Mouse (Mus musculus) lung, postnatal 36 days (tissue): ENCODE results near the gene Peg10.

Experiments
- DNase-seq: peaks from one replicate; pipeline ENCODE4 v3.0.0; 2022; ENCODE audit warnings: mixed read lengths

Gene Peg10

GRCm38 (mm10) chr6:4746696-4747439 lies at the start of gene Peg10, which contains the start of gene Sgce:
TSS of gene Peg10 (plus strand) at chr6:4747306.
TSS of gene Sgce (minus strand) at chr6:4747207.
- DNase-seq = peak; percentile 73

GRCm38 (mm10) chr6:4701641-4702040 lies 45.5 kb upstream of the Peg10 start:
- no peak for DNase-seq

GRCm38 (mm10) chr6:4703908-4704307 lies 43.2 kb upstream of the Peg10 start:
- no peak for DNase-seq

- DNase-seq = no peak
These were observed 40.7 kb upstream of the Peg10 start for GRCm38 (mm10) chr6:4706415-4706814.

GRCm38 (mm10) chr6:4708971-4709370 lies 38.1 kb upstream of the Peg10 start:
- DNase-seq = no peak

- no peak for DNase-seq
These were observed 30.9 kb upstream of the Peg10 start for GRCm38 (mm10) chr6:4716171-4716570.

- no peak for DNase-seq
These were observed 29.8 kb upstream of the Peg10 start for GRCm38 (mm10) chr6:4717344-4717743.

- no peak for DNase-seq
These were observed 25.0 kb upstream of the Peg10 start for GRCm38 (mm10) chr6:4722142-4722541.

GRCm38 (mm10) chr6:4722739-4723138 lies 24.4 kb upstream of the Peg10 start:
- no peak for DNase-seq

- no peak for DNase-seq
These were observed 22.9 kb upstream of the Peg10 start for GRCm38 (mm10) chr6:4723998-4724757.

- no peak for DNase-seq
These were observed 18.8 kb upstream of the Peg10 start for GRCm38 (mm10) chr6:4728305-4728704.

- no peak for DNase-seq
These were observed 15.4 kb upstream of the Peg10 start for GRCm38 (mm10) chr6:4731675-4732074.

GRCm38 (mm10) chr6:4733208-4733607 lies 13.9 kb upstream of the Peg10 start:
- no peak for DNase-seq

- DNase-seq = no peak
These were observed 10.7 kb upstream of the Peg10 start for GRCm38 (mm10) chr6:4736372-4736771.

GRCm38 (mm10) chr6:4738034-4738629 lies 9.0 kb upstream of the Peg10 start:
- DNase-seq = no peak

- DNase-seq = no peak
These were observed 8.4 kb upstream of the Peg10 start for GRCm38 (mm10) chr6:4738717-4739116.

GRCm38 (mm10) chr6:4739522-4740355 lies 7.4 kb upstream of the Peg10 start:
- no peak for DNase-seq

- DNase-seq = peak; percentile 69
These were observed 6.6 kb upstream of the Peg10 start for GRCm38 (mm10) chr6:4740511-4740910.

GRCm38 (mm10) chr6:4746036-4746695 lies 940 bp upstream of the Peg10 start:
- peak; percentile 35 for DNase-seq

- peak; percentile 34 for DNase-seq
These were observed 785 bp downstream of the Peg10 start for GRCm38 (mm10) chr6:4747677-4748505.

GRCm38 (mm10) chr6:4748506-4748961 lies 1.4 kb downstream of the Peg10 start:
- DNase-seq = peak; percentile 3
